Mouse (Mus musculus) hindbrain, embryonic 13.5 days (tissue): ENCODE results near the gene Ppia. TPM values are rescaled to one million over a fixed set of nuclear protein-coding genes. Genes with fewer than 3 reads are reported as not detected.
A peak's percentile ranks its signal among the peaks of the same experiment; 100 is the strongest.
"Not testable (repeated sequence)": the region's sequence is repeated elsewhere in the genome, so short reads cannot be mapped to it uniquely, and the experiment has no call there.

ENCODE experiments used
- ATAC-seq: fragments of 200-750 bp; cut with Nextera tagmentation; 2 replicates; pipeline ENCODE4 v1.8.0; 2017; ENCODE audit warnings: moderate TSS enrichment; ENCODE audit not compliant: low FRiP score
- H3K27ac ChIP-seq: fragments of 300-500 bp; sonication (generic); 2 replicates; pipeline ENCODE4 v1.5.1; 2015; ENCODE audit warnings: inconsistent platforms, mild to moderate bottlenecking, moderate library complexity
- H3K27me3 ChIP-seq: fragments of 300-500 bp; sonication (generic); 2 replicates; pipeline ENCODE4 v1.6.1; 2015; ENCODE audit warnings: mild to moderate bottlenecking, inconsistent platforms
- H3K36me3 ChIP-seq: fragments of 300-500 bp; sonication (generic); 2 replicates; pipeline ENCODE4 v1.6.1; 2015; ENCODE audit warnings: mild to moderate bottlenecking, inconsistent platforms
- H3K4me1 ChIP-seq: fragments of 300-500 bp; sonication (generic); replicated peaks from 2 replicates; pipeline ENCODE4 v1.6.1; 2015; ENCODE audit warnings: inconsistent platforms
- H3K4me2 ChIP-seq: fragments of 300-500 bp; sonication (generic); 2 replicates; pipeline ENCODE4 v1.6.1; 2015; ENCODE audit warnings: inconsistent platforms, mild to moderate bottlenecking, moderate library complexity
- H3K4me3 ChIP-seq: fragments of 300-500 bp; sonication (generic); 2 replicates; pipeline ENCODE4 v1.5.1; 2015; ENCODE audit warnings: mild to moderate bottlenecking, inconsistent platforms
- H3K9ac ChIP-seq: fragments of 300-500 bp; sonication (generic); 2 replicates; pipeline ENCODE4 v1.6.1; 2015; ENCODE audit warnings: mild to moderate bottlenecking, inconsistent platforms
- H3K9me3 ChIP-seq: fragments of 300-500 bp; sonication (generic); 2 replicates; pipeline ENCODE4 v1.6.1; 2016; ENCODE audit warnings: inconsistent platforms
- WGBS: fragments of 180-500 bp; shearing (Covaris S2); methylation state at CpG from one replicate; pipeline ENCODE4 v1.1.7; 2015; 5-methylcytosine and 5-hydroxymethylcytosine counted together
- microRNA-seq: library from miRNA; unstranded; fragments of <30 nt; microRNA quantifications from one replicate; pipeline ENCODE4, GENCODE M21; 2016
- polyA plus RNA-seq: library from polyadenylated mRNA; unstranded; fragments of >200 nt; fragmentation: Nextera tagmentation; extraction: Ambion mirVana; gene quantifications from 2 replicates; pipeline ENCODE4 v1.2.1, GENCODE M21; 2015

Ppia gene
- polyA plus RNA-seq, 1 experiment from 2014 or later, result 4,017 TPM

DNA sequence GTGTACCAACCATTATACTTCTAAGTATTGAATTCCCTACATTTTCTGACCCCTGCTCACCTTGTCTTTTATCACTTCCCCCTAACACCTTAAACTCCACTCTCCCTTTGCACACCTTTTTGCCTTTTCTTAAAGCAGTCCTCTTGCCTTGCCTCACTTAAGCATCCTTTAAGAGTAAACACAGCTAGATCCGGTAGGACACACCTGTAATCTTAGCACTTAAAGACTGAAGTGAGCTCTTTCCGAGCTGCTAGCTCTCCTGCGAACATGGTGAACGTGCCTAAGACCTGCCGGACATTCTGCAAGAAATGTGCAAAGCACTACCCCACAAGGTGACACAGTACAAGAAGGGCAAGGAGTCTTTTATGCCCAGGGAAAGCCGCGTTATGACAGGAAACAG, 30.7 kb downstream of the Ppia start:
- H3K9ac ChIP-seq, result no peak overlapping the region
- H3K4me3 ChIP-seq, result no peak overlapping the region
- 0 out of 2 replicates have a peak, but pooled peaks cover 3% of the 10 kb centered on the region for H3K36me3 ChIP-seq
- H3K9me3 ChIP-seq, result no peaks in the 10 kb centered on the region
- ATAC-seq, result no peak
- H3K4me1 ChIP-seq, result peaks cover 11% of the 10 kb centered on the region
- no peak overlapping the region for H3K4me2 ChIP-seq
- no peaks in the 10 kb centered on the region for H3K27me3 ChIP-seq
- no peak overlapping the region for H3K27ac ChIP-seq
- 93% methylated on average over 7 of the region's 7 CpGs for WGBS

DNA sequence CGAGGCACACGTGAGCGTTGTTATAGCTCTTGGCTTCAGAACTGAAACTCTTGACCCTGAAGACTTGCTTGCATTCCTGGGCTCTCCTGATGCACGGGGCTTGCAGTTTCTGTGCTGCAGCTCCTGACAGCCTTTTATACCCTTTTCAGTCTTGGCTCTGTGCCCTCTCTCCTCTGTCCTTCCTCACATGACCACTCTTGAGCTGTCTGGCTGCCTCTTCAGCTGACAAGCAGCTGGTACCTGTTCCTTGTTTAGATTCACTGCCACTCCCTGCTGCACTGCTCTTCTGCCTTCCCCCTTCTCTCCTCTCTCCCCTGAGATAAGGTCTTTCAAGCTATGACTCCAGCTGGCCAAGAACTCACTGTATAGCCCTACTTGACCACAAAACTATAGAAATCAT, 32.2 kb downstream of the Ppia start:
- ATAC-seq, result no peak
- H3K4me2 ChIP-seq, result no peak overlapping the region
- no peak overlapping the region for H3K9ac ChIP-seq
- H3K4me3 ChIP-seq, result no peak overlapping the region
- 92% methylated on average over 4 of the region's 4 CpGs for WGBS
- H3K9me3 ChIP-seq, result no peaks in the 10 kb centered on the region
- H3K27ac ChIP-seq, result no peak overlapping the region
- H3K36me3 ChIP-seq, result no peaks in the 10 kb centered on the region
- H3K4me1 ChIP-seq, result peaks cover 11% of the 10 kb centered on the region
- H3K27me3 ChIP-seq, result no peaks in the 10 kb centered on the region

DNA sequence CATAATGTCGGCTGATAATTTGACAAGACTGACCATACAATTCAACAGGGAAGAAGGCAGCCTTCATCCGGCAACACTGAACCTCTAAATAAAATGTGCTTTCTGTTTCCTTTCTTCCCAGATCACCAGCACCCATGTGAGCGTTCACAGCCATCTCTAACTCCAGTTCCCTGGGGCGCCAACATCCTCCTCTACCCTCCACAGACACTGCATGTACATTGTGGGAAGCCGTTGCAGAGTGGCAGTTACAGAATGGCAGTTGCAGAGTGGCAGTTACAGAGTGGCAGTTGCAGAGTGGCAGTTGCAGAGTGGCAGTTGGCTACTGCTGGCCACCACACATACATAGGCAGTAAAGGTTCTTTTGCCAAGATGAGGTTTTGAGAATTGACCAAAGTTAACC, 32.9 kb downstream of the Ppia start:
- not testable (repeated sequence) for H3K4me2 ChIP-seq, ATAC-seq, H3K9ac ChIP-seq, H3K36me3 ChIP-seq, H3K9me3 ChIP-seq, H3K4me3 ChIP-seq, H3K27me3 ChIP-seq, H3K4me1 ChIP-seq, H3K27ac ChIP-seq
- WGBS, result 94% methylated on average over 5 of the region's 5 CpGs

DNA sequence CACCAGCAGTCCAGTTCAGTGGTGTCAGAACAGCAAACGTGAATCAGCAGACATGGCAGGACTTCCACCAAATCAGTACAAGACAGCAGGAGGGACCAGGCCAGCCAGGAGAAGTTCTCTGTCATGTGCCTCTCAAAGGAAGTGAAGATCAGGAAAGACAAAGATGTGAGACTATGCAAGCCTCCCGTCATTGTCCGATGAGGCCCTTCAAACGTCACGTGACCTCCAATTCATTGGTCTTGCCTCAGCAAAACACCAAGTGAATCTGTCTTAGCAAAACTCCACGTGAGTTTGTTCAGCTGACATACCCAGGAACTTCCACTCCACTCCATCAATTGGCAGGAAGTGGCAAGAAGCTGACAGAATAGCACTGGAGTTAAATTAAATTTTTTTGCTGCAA, 40.8 kb downstream of the Ppia start:
- no peak overlapping the region for H3K4me2 ChIP-seq
- no peak for ATAC-seq
- no peaks in the 10 kb centered on the region for H3K27me3 ChIP-seq
- no peak overlapping the region for H3K27ac ChIP-seq
- WGBS, result 75% methylated on average over 6 of the region's 6 CpGs
- H3K4me3 ChIP-seq, result no peak overlapping the region
- H3K9ac ChIP-seq, result no peak overlapping the region
- H3K9me3 ChIP-seq, result 0 out of 2 replicates have a peak, but pooled peaks cover 2% of the 10 kb centered on the region
- no peaks in the 10 kb centered on the region for H3K4me1 ChIP-seq
- H3K36me3 ChIP-seq, result no peaks in the 10 kb centered on the region

DNA sequence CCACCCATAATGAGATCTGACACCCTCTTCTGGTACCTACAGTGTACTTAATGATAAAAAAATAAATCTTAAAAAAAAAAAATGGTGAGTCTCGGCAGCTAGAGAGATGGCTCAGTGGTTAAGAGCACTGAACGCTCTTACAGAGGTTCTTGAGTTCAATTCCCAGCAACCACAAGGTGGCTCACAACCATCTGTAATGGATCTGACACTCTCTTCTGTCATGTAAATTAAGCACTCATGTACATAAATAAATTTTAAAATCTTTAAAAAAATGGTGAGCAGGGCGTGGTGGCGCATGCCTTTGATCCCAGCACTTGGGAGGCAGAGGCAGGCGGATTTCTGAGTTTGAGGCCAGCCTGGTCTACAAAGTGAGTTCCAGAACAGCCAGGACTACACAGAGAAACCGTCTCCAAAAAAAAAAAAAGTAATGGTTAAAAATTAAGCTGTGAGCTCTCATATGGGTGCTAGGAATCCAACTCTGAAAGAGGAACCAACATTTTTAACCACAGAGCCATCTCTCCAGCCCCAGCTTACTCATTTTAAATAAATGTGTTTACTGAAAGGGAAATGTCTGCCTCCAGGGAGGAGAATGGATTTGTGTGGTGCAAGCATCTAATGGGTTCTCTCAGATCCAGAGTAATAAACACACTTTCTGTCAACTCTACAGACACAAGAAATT, 48.1 kb downstream of the Ppia start:
- H3K4me2 ChIP-seq, result no peak overlapping the region
- ATAC-seq, result no peak
- H3K27ac ChIP-seq, result no peak overlapping the region
- no peaks in the 10 kb centered on the region for H3K27me3 ChIP-seq
- peaks cover 24% of the 10 kb centered on the region for H3K36me3 ChIP-seq
- H3K4me3 ChIP-seq, result no peak overlapping the region
- H3K4me1 ChIP-seq, result peaks cover 13% of the 10 kb centered on the region
- 89% methylated on average over 6 of the region's 6 CpGs for WGBS
- H3K9ac ChIP-seq, result no peak overlapping the region
- H3K9me3 ChIP-seq, result 0 out of 2 replicates have a peak, but pooled peaks cover 2% of the 10 kb centered on the region

DNA sequence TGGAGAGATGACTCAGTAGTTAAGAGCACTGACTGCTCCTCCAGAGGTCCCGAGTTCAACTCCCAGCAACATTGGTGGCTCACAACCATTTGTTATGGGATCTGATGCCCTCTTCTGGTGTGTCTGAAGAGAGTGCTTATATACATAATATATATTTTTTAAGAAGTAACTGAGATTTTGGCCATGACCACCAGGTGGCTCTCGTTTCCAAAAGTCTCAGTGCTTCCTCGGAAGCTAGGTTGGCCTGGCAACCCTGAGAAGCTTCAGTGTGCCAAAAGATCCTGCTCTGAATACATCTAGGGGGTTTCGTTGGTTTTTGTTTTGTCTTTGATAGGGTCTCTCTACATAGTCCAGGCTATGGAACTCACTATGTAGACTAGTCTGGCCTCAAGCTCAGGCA, 49.9 kb downstream of the Ppia start:
- Histone ChIP-seq H3K27ac (no peak overlapping the region), H3K9ac (no peak overlapping the region), H3K9me3 (no peaks in the 10 kb centered on the region), H3K4me1 (peaks cover 25% of the 10 kb centered on the region), H3K4me2 (no peak overlapping the region), H3K27me3 (no peaks in the 10 kb centered on the region), H3K36me3 (peaks cover 29% of the 10 kb centered on the region), H3K4me3 (no peak overlapping the region)
- 35% methylated on average over 4 of the region's 4 CpGs for WGBS
- ATAC-seq, result peak; percentile 43; the same call in 1 of the 2 replicates

DNA sequence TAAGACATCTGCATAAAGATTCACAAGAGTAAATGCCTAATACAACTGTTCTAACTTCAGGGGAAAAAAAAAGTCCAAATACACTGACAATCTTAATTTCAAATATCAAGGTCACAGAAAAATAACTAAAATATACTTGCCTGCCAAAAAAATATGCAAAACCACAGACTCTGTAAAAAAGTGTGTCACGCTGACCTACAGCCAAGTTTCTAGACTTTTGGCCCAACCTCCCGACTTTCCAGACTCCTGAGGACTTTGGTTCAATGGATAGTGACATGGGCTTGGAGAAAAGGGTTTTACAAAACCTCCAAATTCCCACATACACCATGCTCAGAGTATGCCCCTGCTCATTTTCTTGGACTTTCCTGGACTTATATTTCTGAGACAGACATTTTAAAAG, 53.3 kb downstream of the Ppia start:
- Histone ChIP-seq H3K4me2 (no peak overlapping the region), H3K4me3 (no peak overlapping the region), H3K36me3 (peaks cover 29% of the 10 kb centered on the region), H3K9ac (no peak overlapping the region), H3K27me3 (no peaks in the 10 kb centered on the region), H3K4me1 (peaks cover 52% of the 10 kb centered on the region), H3K27ac (no peak overlapping the region), H3K9me3 (no peaks in the 10 kb centered on the region)
- WGBS, result 95% methylated on average over 2 of the region's 2 CpGs
- no peak for ATAC-seq

Small RNA genes within 50 kb of the gene (microRNA-seq; reads per million reads assigned to microRNA genes)
- 2.1 reads per million for gene Mir7651

Other genes with a start within 250 kb of the Ppia start
- 0.69 and 1.1 TPM in 2 replicates for gene A730071L15Rik, start 215.4 kb upstream of the Ppia start, polyA plus RNA-seq
- gene Nudcd3, start 215.0 kb upstream of the Ppia start, polyA plus RNA-seq, result 61.5 and 64.7 TPM in 2 replicates
- gene Npc1l1, start 185.3 kb upstream of the Ppia start, polyA plus RNA-seq, result 0.04 and 0.05 TPM in 2 replicates
- 67.4 and 71.6 TPM in 2 replicates for gene Ddx56, start 147.7 kb upstream of the Ppia start, polyA plus RNA-seq
- 142 and 145 TPM in 2 replicates for gene Tmed4, start 140.6 kb upstream of the Ppia start, polyA plus RNA-seq
- 97.9 and 105 TPM in 2 replicates for gene Ogdh, start 123.8 kb upstream of the Ppia start, polyA plus RNA-seq
- 29.2 and 31.9 TPM in 2 replicates for gene Zmiz2, start 26.4 kb upstream of the Ppia start, polyA plus RNA-seq
- gene H2afv, start 29.0 kb downstream of the Ppia start, polyA plus RNA-seq, result 381 and 387 TPM in 2 replicates
- gene Purb, start 60.5 kb downstream of the Ppia start, polyA plus RNA-seq, result 12.6 and 13.0 TPM in 2 replicates
- 0.42 and 0.48 TPM in 2 replicates for gene Myo1g, start 105.5 kb downstream of the Ppia start, polyA plus RNA-seq
- gene Ccm2, start 131.4 kb downstream of the Ppia start, polyA plus RNA-seq, result 94.1 and 99.0 TPM in 2 replicates
- gene Nacad, start 190.6 kb downstream of the Ppia start, polyA plus RNA-seq, result 87.6 and 90.0 TPM in 2 replicates
- gene Tbrg4, start 210.6 kb downstream of the Ppia start, polyA plus RNA-seq, result 29.2 and 34.0 TPM in 2 replicates
- not detected in 2 replicates for gene Wap, start 223.2 kb downstream of the Ppia start, polyA plus RNA-seq
- gene Ramp3, start 243.1 kb downstream of the Ppia start, polyA plus RNA-seq, result 22.1 and 24.6 TPM in 2 replicates